Mouse (Mus musculus) brain, embryonic 14.5 days (tissue): ENCODE measurements around the gene Smim24. TPM values are rescaled to one million over a fixed set of nuclear protein-coding genes. Genes with fewer than 3 reads are reported as not detected.
A peak's percentile ranks its signal among the peaks of the same experiment; 100 is the strongest.

Source experiments
- DNase-seq: peaks from one replicate; pipeline ENCODE4 v3.0.0-alpha.2; 2011; ENCODE audit warnings: low read depth
- CTCF ChIP-seq: fragments of 200-500 bp; IDR thresholded peaks from 2 replicates; pipeline ENCODE4 v1.5.1; 2012; ENCODE audit warnings: inconsistent platforms, mild to moderate bottlenecking, moderate library complexity, borderline replicate concordance; ENCODE audit not compliant: insufficient read depth, insufficient read length; ENCODE audit errors: extremely low read depth
- POLR2A ChIP-seq: fragments of 200-500 bp; IDR thresholded peaks from 2 replicates; pipeline ENCODE4 v1.6.1; 2012; ENCODE audit warnings: mild to moderate bottlenecking, inconsistent platforms, borderline replicate concordance; ENCODE audit not compliant: poor library complexity, insufficient read depth, insufficient read length, severe bottlenecking; ENCODE audit errors: extremely low read depth
- polyA plus RNA-seq: library from polyadenylated mRNA; depleted of rRNA; stranded (reverse); fragments of >200 nt; gene quantifications from 2 replicates; pipeline ENCODE4 v1.2.3, GENCODE M21; 2012

The Smim24 gene
- polyA plus RNA-seq, 1 experiment: 3.0 TPM

- DNase-seq: no peak
- TF ChIP-seq POLR2A (no peak), CTCF (no peak)
Measured at GRCm38 (mm10) chr10:81385603-81386306, 7.1 kb upstream of the Smim24 start.

- TF ChIP-seq CTCF: no peak
- TF ChIP-seq POLR2A: no peak
- DNase-seq: no peak
Measured at GRCm38 (mm10) chr10:81387716-81388115, 5.1 kb upstream of the Smim24 start.

DNA sequence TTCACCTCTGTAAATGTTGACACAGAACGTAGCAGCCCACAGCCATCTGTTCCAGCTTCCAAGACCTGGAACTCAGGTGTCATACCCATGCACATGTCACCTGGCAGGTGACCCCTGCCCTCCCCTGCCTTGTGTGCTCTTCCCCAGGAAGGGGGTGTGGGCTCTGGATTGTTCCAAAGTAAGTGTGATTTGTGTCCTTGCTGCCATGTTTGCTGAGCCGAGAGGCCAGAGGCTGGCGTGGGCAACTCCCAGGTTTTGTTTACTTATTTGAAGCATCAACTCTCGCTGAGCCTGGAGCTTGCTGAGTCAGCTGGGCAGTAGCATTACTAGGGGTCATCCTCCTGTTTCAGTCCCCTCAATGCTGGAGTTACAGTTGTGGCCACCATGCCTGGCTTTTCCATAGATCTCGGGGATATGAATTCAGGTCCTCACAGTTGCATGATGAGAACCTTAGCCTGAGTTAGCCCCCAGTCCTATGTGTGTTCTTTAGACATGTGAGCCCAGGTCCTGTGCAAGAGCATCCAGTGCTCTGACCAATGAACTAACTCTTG is 4.3 kb upstream of the Smim24 start, which contains the start of gene Gm48552:
Gene Gm48552, plus strand, starts transcription at position 501 of the 551 bp plus-strand sequence.
- DNase-seq: no peak
- TF ChIP-seq CTCF (no peak), POLR2A (no peak)

- DNase-seq: no peak
- TF ChIP-seq POLR2A (no peak), CTCF (no peak)
Measured at GRCm38 (mm10) chr10:81389373-81389772, 3.5 kb upstream of the Smim24 start.

- peak; percentile 67 for DNase-seq
- TF ChIP-seq POLR2A (no peak), CTCF (peak; percentile 96)
Measured at GRCm38 (mm10) chr10:81389801-81390677, 2.8 kb upstream of the Smim24 start.

DNA sequence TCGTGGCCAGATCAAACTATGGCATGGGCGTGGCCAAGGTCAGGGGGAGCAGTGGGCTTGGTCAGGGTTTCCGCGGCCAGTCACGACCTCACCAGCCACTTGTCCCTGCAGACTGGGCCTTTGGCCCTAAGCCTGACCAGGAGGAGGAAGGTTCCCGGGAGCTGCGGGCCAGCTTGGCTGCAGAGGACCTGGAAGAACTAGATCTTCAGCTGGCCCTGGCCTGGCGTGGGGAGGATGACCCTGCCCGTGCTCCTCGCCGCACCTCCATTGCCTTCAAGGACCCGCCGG is 2.2 kb upstream of the Smim24 start:
- no peak for DNase-seq
- TF ChIP-seq POLR2A (no peak), CTCF (no peak)

DNA sequence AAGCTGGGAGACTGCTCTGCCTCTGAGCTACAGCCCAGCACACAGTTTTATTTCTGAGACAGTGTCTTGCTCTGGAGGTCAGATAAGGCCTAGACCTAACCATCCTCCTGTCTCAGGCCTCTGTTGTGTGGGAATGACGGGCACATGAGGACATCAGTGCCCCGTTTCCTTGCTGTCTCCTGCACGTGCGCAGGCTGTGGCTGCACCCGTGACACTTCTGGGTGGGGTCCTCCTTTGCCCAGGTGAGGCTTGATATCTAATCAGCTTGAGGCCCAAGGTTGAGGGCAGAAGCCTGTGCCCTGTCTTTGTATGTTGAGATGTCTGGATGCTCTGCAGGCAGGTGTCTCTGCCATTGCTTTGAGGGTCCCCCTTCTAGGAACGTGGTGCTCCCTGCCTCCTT is 581 bp upstream of the Smim24 start:
- no peak for DNase-seq
- TF ChIP-seq CTCF (no peak), POLR2A (no peak)

DNA sequence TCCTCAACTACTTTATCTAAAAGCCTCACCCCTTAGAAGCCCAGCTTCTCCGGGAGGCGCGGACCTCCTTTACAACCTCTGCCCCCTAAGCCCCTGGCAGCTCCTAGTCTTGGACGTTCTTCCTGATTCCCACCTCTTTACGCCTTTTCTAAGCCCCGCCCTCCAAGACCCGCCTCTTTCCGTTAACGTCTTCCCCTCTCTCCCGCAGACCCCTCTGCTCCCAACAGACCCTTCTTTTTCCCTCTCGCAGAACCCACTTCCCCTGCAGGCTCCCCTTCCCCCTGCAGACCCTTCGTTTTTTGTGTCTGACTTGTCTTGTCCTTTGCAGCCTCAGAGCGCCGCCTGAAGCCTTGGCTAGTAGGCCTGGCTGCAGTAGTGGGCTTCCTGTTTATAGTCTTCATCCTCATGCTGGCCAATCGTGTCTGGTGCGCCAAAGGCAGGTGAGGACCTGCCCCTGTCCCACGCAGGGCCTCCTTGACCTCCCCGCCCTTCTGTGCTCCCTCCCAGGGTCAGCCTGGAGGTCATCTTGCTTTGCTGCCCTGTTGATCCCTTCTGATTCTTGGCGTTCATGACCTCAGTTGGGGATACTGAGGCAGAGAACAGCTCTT is 709 bp downstream of the Smim24 start:
- TF ChIP-seq POLR2A (no peak), CTCF (no peak)
- DNase-seq: no peak

DNA sequence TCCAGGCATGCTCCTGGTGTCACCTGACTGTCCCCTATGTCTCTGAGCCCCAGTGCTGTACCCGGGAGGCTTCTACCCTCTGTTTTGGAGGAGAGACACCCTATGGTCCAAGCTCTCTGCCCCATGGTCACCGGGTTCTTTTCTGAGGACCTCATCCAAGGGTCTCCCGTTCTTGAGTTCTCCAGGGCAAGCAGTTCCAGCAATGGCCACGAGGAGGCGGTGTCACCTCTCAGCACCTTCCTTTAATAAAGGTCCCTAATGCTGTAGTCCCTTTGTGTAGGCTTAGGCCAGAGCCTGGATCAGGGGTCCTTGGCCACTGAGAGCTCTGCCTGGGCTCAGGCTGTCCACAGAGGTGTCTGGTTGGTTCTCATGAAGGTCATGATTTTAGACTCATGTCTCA is 2.3 kb downstream of the Smim24 start:
- DNase-seq: peak; percentile 72
- TF ChIP-seq CTCF (peak; percentile 90), POLR2A (no peak)

DNA sequence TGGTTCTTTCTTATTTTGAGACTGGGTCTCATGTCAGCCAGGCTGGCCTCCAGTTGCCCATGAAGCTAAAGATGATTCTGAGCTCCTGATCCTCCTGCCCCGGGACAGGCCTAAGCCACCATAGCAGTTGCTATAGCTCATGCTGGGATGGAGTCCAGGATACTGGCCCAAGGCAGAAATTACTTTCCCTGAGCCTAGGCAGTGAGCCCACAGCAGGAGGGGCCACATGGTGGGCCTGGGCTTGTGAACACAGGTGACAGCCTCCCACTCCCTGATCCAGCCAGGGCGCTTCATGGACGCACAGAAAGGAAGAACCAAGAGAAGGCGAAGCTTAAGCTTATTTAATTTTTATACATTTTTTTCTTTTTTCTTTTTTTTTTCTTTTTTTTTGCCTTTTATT is 3.0 kb downstream of the Smim24 start:
- no peak for DNase-seq
- TF ChIP-seq POLR2A (no peak), CTCF (no peak)

- DNase-seq: no peak
- no peak for TF ChIP-seq CTCF
- TF ChIP-seq POLR2A: no peak
Measured at GRCm38 (mm10) chr10:81396749-81397148, 3.9 kb downstream of the Smim24 start.

GRCm38 (mm10) chr10:81399296-81399695 is 6.4 kb downstream of the Smim24 start:
- TF ChIP-seq POLR2A: no peak
- no peak for TF ChIP-seq CTCF
- no peak for DNase-seq

DNA sequence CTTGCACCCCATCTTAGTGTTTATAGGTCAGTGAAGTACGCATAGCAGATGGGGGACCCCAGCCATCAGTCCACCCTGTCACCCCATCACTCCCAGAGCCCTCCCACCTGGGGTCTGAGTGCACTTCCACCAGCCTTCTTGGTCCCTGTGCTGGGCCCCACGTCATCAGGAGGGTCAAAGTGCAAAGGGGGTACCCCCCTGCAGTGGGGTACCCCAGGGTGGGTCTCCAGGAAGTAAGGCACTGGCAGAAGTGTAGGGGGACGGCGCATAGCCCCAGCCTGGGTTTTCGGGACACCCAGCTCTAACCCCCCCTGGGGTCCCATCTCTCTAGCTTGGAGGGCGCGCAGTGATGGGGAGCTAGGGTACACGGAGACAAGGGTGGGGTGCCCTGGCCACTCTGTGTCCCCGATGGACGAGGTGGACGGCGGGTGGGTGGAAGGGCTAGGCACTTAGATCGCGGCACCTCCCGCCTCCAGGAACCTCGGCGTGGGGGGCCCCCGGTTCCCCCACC is 7.0 kb downstream of the Smim24 start:
- no peak for DNase-seq
- TF ChIP-seq CTCF (no peak), POLR2A (no peak)
